Mouse (Mus musculus): ENCODE results near the gene Umad1. TPM values are rescaled to one million over a fixed set of nuclear protein-coding genes. Genes with fewer than 3 reads are reported as not detected.

The Umad1 gene
- total and polyA plus RNA-seq, 3 experiments, result 7.6 to 17.5 (median 10.0) TPM

GRCm38 (mm10) chr6:8465985-8466384, 206.9 kb downstream of the Umad1 start:
- no peak overlapping the region for H3K27ac ChIP-seq (ENCODE audit: insufficient read depth, low read depth)
- TF ChIP-seq JUN (IDR thresholded peaks at IDR 0.05; ENCODE audit: insufficient read depth, low read depth, low read length) (no peak), SMC3 (IDR thresholded peaks at IDR 0.05; ENCODE audit: low read depth, low read length) (no peak), MYC (IDR thresholded peaks at IDR 0.05; ENCODE audit: low read depth, low read length) (no peak), RCOR1 (conservative IDR thresholded peaks at IDR 0.05; ENCODE audit: low read depth, low read length) (no peak), MAFK (IDR thresholded peaks at IDR 0.05; ENCODE audit: insufficient replicate concordance, low read length) (no peak), ELF1 (IDR thresholded peaks at IDR 0.05; ENCODE audit: low read depth, low read length) (no peak), NELFE (IDR thresholded peaks at IDR 0.05; ENCODE audit: low read depth, low read length) (no peak), PAX5 (IDR thresholded peaks at IDR 0.05; ENCODE audit: low read length) (no peak), USF2 (conservative IDR thresholded peaks at IDR 0.05; ENCODE audit: low read depth, low read length) (no peak), ZMIZ1 (IDR thresholded peaks at IDR 0.05; ENCODE audit: low read depth, low read length) (no peak), CHD1 (IDR thresholded peaks at IDR 0.05; ENCODE audit: low read depth, low read length) (no peak), POLR2A (IDR thresholded peaks at IDR 0.05; ENCODE audit: low read depth, low read length) (no peak), EP300 (IDR thresholded peaks at IDR 0.05; ENCODE audit: low read length) (no peak), E2F4 (IDR thresholded peaks at IDR 0.05; ENCODE audit: insufficient replicate concordance, low read depth, low read length) (no peak)
- no peak for DNase-seq (ENCODE audit: extremely low read depth)
- no peaks in the 10 kb centered on the region for H3K36me3 ChIP-seq (replicated peaks in 1 of 2; ENCODE audit: control insufficient read depth in 1 of 2, insufficient read depth in 1 of 2, low read length in 1 of 2)
- dilution Hi-C loops (cut with MboI; ENCODE audit: extremely low pct_ligation_motif_present, extremely low pct_unique_long_range_greater_than_20kb, low sequenced_read_pairs) (no loop called here), in situ Hi-C loops (cut with MboI; ENCODE audit: low pct_ligation_motif_present, low pct_unique_long_range_greater_than_20kb, low sequenced_read_pairs) (no loop called here)
- H3K79me2 ChIP-seq (replicated peaks; ENCODE audit: control insufficient read depth, extremely low read depth, insufficient read depth, poor library complexity, severe bottlenecking), result no peaks in the 10 kb centered on the region
- H3K9me3 ChIP-seq (replicated peaks; ENCODE audit: low read length), result no peaks in the 10 kb centered on the region
- peaks cover 2 to 11% of the 10 kb centered on the region in 2 experiments for H3K4me1 ChIP-seq (ENCODE audit: control insufficient read depth in 1 of 2, insufficient read depth in 2 of 2)
- H3K27me3 ChIP-seq (replicated peaks), result no peaks in the 10 kb centered on the region
- no peak overlapping the region for H3K4me3 ChIP-seq (replicated peaks in 1 of 3; ENCODE audit: low read depth in 2 of 3, low read length in 2 of 3, poor library complexity in 1 of 3)
- H3K9ac ChIP-seq (ENCODE audit: insufficient read depth, low read depth), result no peak overlapping the region
- no peak overlapping the region for H3K4me2 ChIP-seq (ENCODE audit: insufficient read depth, low read depth, poor library complexity, severe bottlenecking)

GRCm38 (mm10) chr6:8467667-8468337, 208.7 kb downstream of the Umad1 start:
- TF ChIP-seq KAT2A (IDR thresholded peaks at IDR 0.05; ENCODE audit: insufficient replicate concordance, low read length), result no peak
- TF ChIP-seq MEF2A (IDR thresholded peaks at IDR 0.05; ENCODE audit: borderline replicate concordance, low read depth, low read length), result no peak
- TF ChIP-seq CHD1 (IDR thresholded peaks at IDR 0.05; ENCODE audit: low read depth, low read length), result no peak
- TF ChIP-seq POLR2AphosphoS2 (IDR thresholded peaks at IDR 0.05; ENCODE audit: low read depth, low read length), result no peak
- TF ChIP-seq RAD21 (IDR thresholded peaks at IDR 0.05; ENCODE audit: low read depth, low read length), result no peak
- TF ChIP-seq MAZ (IDR thresholded peaks at IDR 0.05; ENCODE audit: low read depth, low read length), result no peak
- no peaks in the 10 kb centered on the region for H3K36me3 ChIP-seq (replicated peaks in 1 of 2; ENCODE audit: control insufficient read depth in 1 of 2, insufficient read depth in 1 of 2, low read length in 1 of 2)
- no peaks in the 10 kb centered on the region for H3K79me2 ChIP-seq (replicated peaks; ENCODE audit: control insufficient read depth, extremely low read depth, insufficient read depth, poor library complexity, severe bottlenecking)
- H3K27ac ChIP-seq (ENCODE audit: insufficient read depth, low read depth), result no peak overlapping the region
- no peak overlapping the region for H3K4me3 ChIP-seq (replicated peaks in 1 of 3; ENCODE audit: low read depth in 2 of 3, low read length in 2 of 3, poor library complexity in 1 of 3)
- no peaks in the 10 kb centered on the region for H3K9me3 ChIP-seq (replicated peaks; ENCODE audit: low read length)
- in situ Hi-C loops (cut with MboI; ENCODE audit: low pct_ligation_motif_present, low pct_unique_long_range_greater_than_20kb, low sequenced_read_pairs), result no loop called here
- no peak overlapping the region for H3K9ac ChIP-seq (ENCODE audit: insufficient read depth, low read depth)
- H3K4me2 ChIP-seq (ENCODE audit: insufficient read depth, low read depth, poor library complexity, severe bottlenecking), result no peak overlapping the region
- no peaks in the 10 kb centered on the region for H3K27me3 ChIP-seq (replicated peaks)
- peaks cover 2 to 11% of the 10 kb centered on the region in 2 experiments for H3K4me1 ChIP-seq (ENCODE audit: control insufficient read depth in 1 of 2, insufficient read depth in 2 of 2)
- DNase-seq (ENCODE audit: extremely low read depth), result no peak
- dilution Hi-C loops (cut with MboI; ENCODE audit: extremely low pct_ligation_motif_present, extremely low pct_unique_long_range_greater_than_20kb, low sequenced_read_pairs), result no loop called here

Measured in CH12.LX (cell line).